In the genomic region with DNA sequence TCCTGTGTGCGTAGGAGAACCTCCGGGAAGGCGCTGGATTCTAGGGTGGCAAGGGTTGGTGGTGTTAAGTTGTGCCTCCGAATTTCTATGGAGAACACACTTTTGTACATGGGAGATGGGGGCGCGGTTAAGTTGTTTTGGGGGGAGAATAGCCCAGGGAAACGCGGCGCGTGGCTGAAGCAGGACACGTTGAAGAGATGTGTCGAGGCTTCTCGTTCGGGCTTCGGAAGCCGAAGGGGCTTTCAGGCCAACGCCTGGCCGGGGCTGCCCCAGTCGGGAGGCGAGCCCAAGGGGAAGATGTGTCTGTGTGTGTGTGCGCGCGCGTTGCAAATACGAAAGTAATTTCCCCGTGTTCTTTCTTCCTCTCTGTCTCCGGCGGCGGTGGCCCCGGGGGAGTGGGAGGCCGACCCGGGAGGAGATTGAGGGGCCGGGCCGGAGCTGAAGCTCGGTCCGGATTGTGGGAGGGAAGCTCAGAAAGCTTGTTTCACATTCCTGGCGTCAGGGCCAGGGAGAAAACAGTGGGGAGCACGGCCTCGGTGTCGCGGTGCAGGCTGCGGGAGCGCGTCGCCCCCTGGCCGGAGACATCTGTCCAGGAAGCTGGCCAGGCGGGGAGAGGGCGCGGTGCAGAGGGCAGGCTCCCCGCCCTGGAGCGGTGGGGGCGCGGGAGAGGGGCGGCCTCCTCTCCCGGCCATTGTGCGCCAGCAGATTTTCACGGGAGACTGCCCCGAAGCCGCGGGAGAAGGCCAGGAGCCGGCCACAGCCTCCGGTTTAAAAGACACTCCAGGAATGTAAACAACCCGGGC, we compare ENCODE assay signal across 8 mouse cellular contexts. TPM values are rescaled to one million over a fixed set of nuclear protein-coding genes. Genes with fewer than 3 reads are reported as not detected.
DNase-seq lines count a peak whose midpoint lies in the region.

No protein-coding gene starts in this region.

- DNase-seq in spleen, adult 18-20 months, result peak; percentile 67 to 76
- no peak for DNase-seq in spleen, adult 12 weeks (ENCODE audit: low spot score)
- peak; percentile 73 for DNase-seq in embryo, embryonic 10.5 days (ENCODE audit: low spot score)
- no peak for DNase-seq in heart, embryonic 10.5 days (ENCODE audit: low spot score)
- DNase-seq in kidney, adult 9 months, result peak; percentile 78
- DNase-seq in lung, postnatal 10 days, result peak; percentile 80
- DNase-seq in ovary, postnatal 14 days (ENCODE audit: low spot score), result peak; percentile 52
- DNase-seq in urinary bladder, postnatal 36 days (ENCODE audit: low spot score in 2 of 2), result peak; percentile 61 to 71

- under 1% methylated on average over 62 of the region's 63 CpGs for WGBS in heart, embryonic 10.5 days

- H3K27me3 ChIP-seq in heart, embryonic 10.5 days (ENCODE audit: insufficient read depth, poor library complexity, severe bottlenecking), result no peaks in the 10 kb centered on the region

- H3K4me1 ChIP-seq in heart, embryonic 10.5 days, result peaks cover 77% of the 10 kb centered on the region

- H3K4me3 ChIP-seq in heart, embryonic 10.5 days, result peak overlapping the region; percentile 86

- no peaks in the 10 kb centered on the region for H3K36me3 ChIP-seq in heart, embryonic 10.5 days

- H3K27ac ChIP-seq in heart, embryonic 10.5 days, result peak overlapping the region; percentile 95

- no peaks in the 10 kb centered on the region for H3K9me3 ChIP-seq in heart, embryonic 10.5 days

RNA-seq across cellular contexts. Expression of a gene that starts 1.2 kb away (rescaled TPM):
- polyA plus RNA-seq in heart, embryonic 10.5 days (2016; fragmentation: Nextera tagmentation; extraction: Ambion mirVana), result 38.1 and 45.8 TPM in 2 replicates

Comparison
In these comparisons a context has a peak if more than half of its experiments do, and no peak if none do; other contexts are left out.
1. DNase-seq: peak in spleen, adult 18-20 months (2 of 2), embryo, embryonic 10.5 days (single experiment), kidney, adult 9 months (single experiment), lung, postnatal 10 days (single experiment), ovary, postnatal 14 days (single experiment) and urinary bladder, postnatal 36 days (2 of 2); none in spleen, adult 12 weeks (single experiment) and heart, embryonic 10.5 days (single experiment).